Comparison of ENCODE assay signal across 16 mouse cellular contexts in the genomic region with DNA sequence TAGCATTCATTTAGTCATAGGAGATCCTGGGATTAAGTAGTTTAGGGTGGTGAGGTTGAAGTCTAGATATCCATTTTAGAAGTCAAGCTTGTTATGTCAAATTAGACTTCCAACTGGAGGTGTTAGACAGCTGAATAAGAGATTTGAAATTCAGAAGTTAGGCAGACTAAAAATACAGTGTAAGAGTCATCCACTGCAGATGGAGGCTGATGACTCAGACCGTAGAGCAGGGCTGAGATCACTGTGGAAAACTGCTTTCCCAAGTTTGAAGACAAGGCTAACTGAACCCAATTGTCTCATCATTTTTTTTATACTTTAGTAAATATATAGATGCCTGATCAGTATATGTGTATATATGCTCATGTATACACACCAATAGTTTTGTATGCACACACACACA.
DNase-seq lines count a peak whose midpoint lies in the region; ATAC-seq and TF ChIP-seq lines count a peak whose summit lies in the region.
"Had no signal": no experiment of that assay in that cellular context is flagged by ENCODE, and none has a peak within 500 bp of the region (broad histone marks: within the 10 kb centered on the region; RNA-seq: fewer than 3 reads in every experiment).

No protein-coding gene starts in this region.

- peak; percentile 66; the same call in 1 of the 2 replicates for ATAC-seq in forebrain, postnatal 0 days
- ATAC-seq in forebrain, embryonic 14.5 days = no peak
- ATAC-seq in erythroblast, adult 5-6 weeks (replicated peaks; ENCODE audit: low FRiP score, poor library complexity, severe bottlenecking) = no peak
- ATAC-seq: midbrain, embryonic 15.5 days had no signal

- no peak overlapping the region for H3K27ac ChIP-seq in forebrain, postnatal 0 days (ENCODE audit: low read depth, low read length)
- no peak overlapping the region for H3K27ac ChIP-seq in forebrain, embryonic 14.5 days (ENCODE audit: low read depth, low read length)
- H3K27ac ChIP-seq: forebrain, embryonic 12.5 days; heart, adult 2 months; limb, embryonic 12.5 days; liver, embryonic 14.5 days; midbrain, embryonic 15.5 days had no signal

- no peak for DNase-seq in forebrain, postnatal 0 days
- DNase-seq in forebrain, embryonic 14.5 days (ENCODE audit: low spot score) = no peak
- peak; percentile 1 for DNase-seq in 3134 (ENCODE audit: extremely low read depth, insufficient read length, low spot score)
- peak; percentile 47 to 72 for DNase-seq in frontal cortex, postnatal 36 days (ENCODE audit: low spot score in 2 of 2)
- DNase-seq in left cerebral cortex, postnatal 14 days (ENCODE audit: low spot score in 2 of 2) = peak; percentile 43 to 63
- DNase-seq in cerebellum, postnatal 36 days = no peak
- no peak for DNase-seq in gastrocnemius, postnatal 14 days
- DNase-seq: cerebellum, postnatal 10 days; heart, adult 2 months; kidney, adult 2 months; kidney, postnatal 4 days had no signal

- H3K36me3 ChIP-seq in forebrain, postnatal 0 days (ENCODE audit: insufficient read depth) = no peaks in the 10 kb centered on the region
- no peaks in the 10 kb centered on the region for H3K36me3 ChIP-seq in forebrain, embryonic 14.5 days (ENCODE audit: control insufficient read depth, insufficient read depth, low read length)
- H3K36me3 ChIP-seq: forebrain, embryonic 12.5 days; limb, embryonic 12.5 days; midbrain, embryonic 15.5 days had no signal

- no peak overlapping the region for H3K9ac ChIP-seq in forebrain, postnatal 0 days
- no peak overlapping the region for H3K9ac ChIP-seq in forebrain, embryonic 14.5 days (ENCODE audit: low read length)
- H3K9ac ChIP-seq: forebrain, embryonic 12.5 days; limb, embryonic 12.5 days; liver, embryonic 14.5 days; midbrain, embryonic 15.5 days had no signal

- no peak overlapping the region for H3K4me3 ChIP-seq in forebrain, postnatal 0 days (ENCODE audit: low read depth, low read length)
- no peak overlapping the region for H3K4me3 ChIP-seq in forebrain, embryonic 14.5 days (ENCODE audit: low read depth, low read length)
- H3K4me3 ChIP-seq: forebrain, embryonic 12.5 days; heart, adult 2 months; limb, embryonic 12.5 days; midbrain, embryonic 15.5 days had no signal

- TF ChIP-seq CTCF in forebrain, postnatal 0 days (IDR thresholded peaks at IDR 0.05; ENCODE audit: low read depth) = no peak

- H3K4me1 ChIP-seq in forebrain, postnatal 0 days (ENCODE audit: insufficient read depth) = no peaks in the 10 kb centered on the region
- H3K4me1 ChIP-seq in forebrain, embryonic 14.5 days (ENCODE audit: control insufficient read depth, insufficient read depth, low read length) = no peaks in the 10 kb centered on the region
- H3K4me1 ChIP-seq: forebrain, embryonic 12.5 days; limb, embryonic 12.5 days; midbrain, embryonic 15.5 days had no signal

- intact Hi-C loops in left cerebral cortex, postnatal 14 days (cut with DNase I) = no loop called here
- intact Hi-C loops in gastrocnemius, postnatal 14 days (cut with DNase I; ENCODE audit: low total_unique reads) = no loop called here

- no peaks in the 10 kb centered on the region for H3K27me3 ChIP-seq in forebrain, postnatal 0 days (ENCODE audit: insufficient read depth, low read length)
- no peaks in the 10 kb centered on the region for H3K27me3 ChIP-seq in forebrain, embryonic 14.5 days (replicated peaks; ENCODE audit: control insufficient read depth, insufficient read depth, low read length)
- H3K27me3 ChIP-seq: forebrain, embryonic 12.5 days; limb, embryonic 12.5 days; midbrain, embryonic 15.5 days had no signal

- H3K9me3 ChIP-seq in forebrain, postnatal 0 days (ENCODE audit: low read length) = no peaks in the 10 kb centered on the region
- no peaks in the 10 kb centered on the region for H3K9me3 ChIP-seq in forebrain, embryonic 14.5 days (replicated peaks; ENCODE audit: control insufficient read depth, low read length)
- H3K9me3 ChIP-seq: forebrain, embryonic 12.5 days; limb, embryonic 12.5 days; midbrain, embryonic 15.5 days had no signal

- WGBS in forebrain, postnatal 0 days = 61% methylated on average over 1 of the region's 1 CpGs
- WGBS in forebrain, embryonic 14.5 days = 94% methylated on average over 1 of the region's 1 CpGs

- no peak overlapping the region for H3K4me2 ChIP-seq in forebrain, postnatal 0 days (ENCODE audit: low read depth)
- no peak overlapping the region for H3K4me2 ChIP-seq in forebrain, embryonic 14.5 days (ENCODE audit: low read length)
- H3K4me2 ChIP-seq: forebrain, embryonic 12.5 days; limb, embryonic 12.5 days; midbrain, embryonic 15.5 days had no signal

Comparison
In these comparisons a context has a peak if more than half of its experiments do, and no peak if none do; other contexts are left out.
1. DNase-seq: peak in 3134 (single experiment), frontal cortex, postnatal 36 days (2 of 2) and left cerebral cortex, postnatal 14 days (2 of 2); none in forebrain, postnatal 0 days (single experiment), forebrain, embryonic 14.5 days (single experiment), cerebellum, postnatal 36 days (0 of 2) and gastrocnemius, postnatal 14 days (single experiment).